Mouse (Mus musculus) kidney, adult 9 months (tissue): ENCODE data around the gene Map2k1.
"Not testable (repeated sequence)": the region's sequence is repeated elsewhere in the genome, so short reads cannot be mapped to it uniquely, and the experiment has no call there.

Source experiments
- DNase-seq: peaks from one replicate; pipeline ENCODE4 v3.0.0; 2022

Gene Map2k1

GRCm38 (mm10) chr9:64253021-64253904, at the start of gene Map2k1:
TSS of gene Map2k1 (minus strand) at chr9:64253631.
- DNase-seq, result peak; percentile 100

- DNase-seq, result not testable (repeated sequence)
Observed at GRCm38 (mm10) chr9:64303086-64303485, 49.7 kb upstream of the Map2k1 start.

GRCm38 (mm10) chr9:64282404-64282987, 29.1 kb upstream of the Map2k1 start:
- no peak for DNase-seq

GRCm38 (mm10) chr9:64281781-64282178, 28.3 kb upstream of the Map2k1 start:
- no peak for DNase-seq

- peak; percentile 96 for DNase-seq
Observed at GRCm38 (mm10) chr9:64281105-64281780, 27.8 kb upstream of the Map2k1 start, which contains the start of gene Tipin. TSS of gene Tipin (plus strand) at chr9:64281581.

GRCm38 (mm10) chr9:64278665-64279310, 25.4 kb upstream of the Map2k1 start:
- DNase-seq, result no peak

- peak; percentile 79 for DNase-seq
Observed at GRCm38 (mm10) chr9:64277706-64278105, 24.3 kb upstream of the Map2k1 start.

GRCm38 (mm10) chr9:64274919-64275318, 21.5 kb upstream of the Map2k1 start:
- DNase-seq, result peak; percentile 34

GRCm38 (mm10) chr9:64274291-64274690, 20.9 kb upstream of the Map2k1 start:
- no peak for DNase-seq

- DNase-seq, result no peak
Observed at GRCm38 (mm10) chr9:64273757-64274156, 20.3 kb upstream of the Map2k1 start.

GRCm38 (mm10) chr9:64272611-64273010, 19.2 kb upstream of the Map2k1 start:
- peak; percentile 70 for DNase-seq

GRCm38 (mm10) chr9:64271249-64271648, 17.8 kb upstream of the Map2k1 start:
- DNase-seq, result no peak

- not testable (repeated sequence) for DNase-seq
Observed at GRCm38 (mm10) chr9:64268836-64269235, 15.4 kb upstream of the Map2k1 start.

GRCm38 (mm10) chr9:64268196-64268595, 14.8 kb upstream of the Map2k1 start:
- no peak for DNase-seq

GRCm38 (mm10) chr9:64267231-64267630, 13.8 kb upstream of the Map2k1 start:
- DNase-seq, result no peak

GRCm38 (mm10) chr9:64264813-64265212, 11.4 kb upstream of the Map2k1 start:
- no peak for DNase-seq

- DNase-seq, result no peak
Observed at GRCm38 (mm10) chr9:64261023-64261422, 7.6 kb upstream of the Map2k1 start.

GRCm38 (mm10) chr9:64259906-64260305, 6.5 kb upstream of the Map2k1 start:
- DNase-seq, result no peak

GRCm38 (mm10) chr9:64256204-64256603, 2.8 kb upstream of the Map2k1 start:
- no peak for DNase-seq

- no peak for DNase-seq
Observed at GRCm38 (mm10) chr9:64255422-64255821, 2.0 kb upstream of the Map2k1 start.

GRCm38 (mm10) chr9:64252591-64253020, 825 bp downstream of the Map2k1 start:
- peak; percentile 59 for DNase-seq

GRCm38 (mm10) chr9:64250111-64250730, 3.2 kb downstream of the Map2k1 start:
- DNase-seq, result no peak
